In the genomic region with DNA sequence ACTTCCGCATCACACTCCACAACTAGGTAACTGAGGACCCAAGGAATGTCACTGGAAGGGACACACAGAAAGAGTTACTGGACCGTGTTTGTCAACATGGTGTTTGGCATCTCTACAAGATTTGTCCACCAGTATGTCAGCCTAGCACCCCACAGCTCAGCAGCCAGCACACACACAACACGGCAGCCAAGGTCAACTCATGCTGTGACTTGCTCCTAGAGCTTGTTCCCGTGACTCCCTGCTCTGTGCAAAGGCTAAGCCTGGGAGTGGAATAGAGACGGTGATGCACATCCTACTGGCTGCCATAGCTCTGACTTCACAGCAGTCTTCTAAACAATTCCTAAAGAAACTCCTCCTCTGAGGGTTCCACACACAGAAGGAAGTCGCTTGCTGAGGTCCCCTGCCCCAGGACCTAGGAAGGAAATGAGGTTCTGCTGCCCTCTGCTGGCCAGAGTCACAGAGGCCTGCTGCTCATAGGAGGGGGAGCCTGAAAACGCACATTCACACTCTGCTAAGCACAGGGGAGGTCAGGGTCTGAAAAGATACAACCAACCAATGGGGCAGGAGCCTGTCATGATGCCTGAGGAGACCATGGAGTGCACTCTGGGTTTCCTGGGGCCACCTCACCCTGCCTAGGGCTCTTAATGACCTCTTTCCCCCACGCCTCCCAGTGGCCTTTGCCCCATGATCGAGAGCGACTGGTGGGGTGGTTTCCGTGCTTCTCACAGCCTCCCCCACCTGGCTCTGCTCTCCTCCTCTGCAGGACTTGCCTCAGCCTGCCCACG, we compare ENCODE assay signal across 7 mouse cellular contexts. TPM values are rescaled to one million over a fixed set of nuclear protein-coding genes. Genes with fewer than 3 reads are reported as not detected.
DNase-seq lines count a peak whose midpoint lies in the region; ATAC-seq and TF ChIP-seq lines count a peak whose summit lies in the region.

No protein-coding gene starts in this region.

- peaks cover 94% of the 10 kb centered on the region for H3K36me3 ChIP-seq in midbrain, embryonic 10.5 days
- peaks cover 37% of the 10 kb centered on the region for H3K36me3 ChIP-seq in small intestine, adult 2 months (ENCODE audit: control insufficient read depth, insufficient read depth, low read length)

- H3K27me3 ChIP-seq in midbrain, embryonic 10.5 days (ENCODE audit: low read depth, poor library complexity, severe bottlenecking): no peaks in the 10 kb centered on the region
- H3K27me3 ChIP-seq in small intestine, adult 2 months (ENCODE audit: control insufficient read depth, insufficient read depth, low read length): no peaks in the 10 kb centered on the region

- peak; percentile 84 for ATAC-seq in common myeloid progenitor, adult 5-6 weeks (replicated peaks; ENCODE audit: low read depth, poor library complexity, severe bottlenecking)

- peak; percentile 86 for DNase-seq in adipocyte (ENCODE audit: low spot score)
- DNase-seq in gastrocnemius, postnatal 10 days: peak; percentile 92
- peak; percentile 81 for DNase-seq in hindlimb bud, embryonic 11.5 days (ENCODE audit: extremely low spot score, low read depth, low spot score)
- peak; percentile 73 to 74 for DNase-seq in left cerebral cortex, postnatal 36 days (ENCODE audit: low spot score in 2 of 2)
- DNase-seq in midbrain, embryonic 10.5 days (ENCODE audit: low spot score): peak; percentile 85

- H3K9me3 ChIP-seq in midbrain, embryonic 10.5 days (replicated peaks): no peaks in the 10 kb centered on the region

- WGBS in midbrain, embryonic 10.5 days: 47% methylated on average over 12 of the region's 12 CpGs
- 30% methylated on average over 12 of the region's 12 CpGs for WGBS in small intestine, adult 2 months

- H3K4me1 ChIP-seq in midbrain, embryonic 10.5 days: peaks cover 22% of the 10 kb centered on the region
- H3K4me1 ChIP-seq in small intestine, adult 2 months (ENCODE audit: control insufficient read depth, insufficient read depth, insufficient read length, low read length): peaks cover 15% of the 10 kb centered on the region; the same call in 1 of the 2 replicates

- intact Hi-C loops in left cerebral cortex, postnatal 36 days (cut with DNase I): loop anchor here (2.0 kb wide), 2 partner anchors 151 to 227 kb away; no protein-coding TSS in a partner anchor

- H3K27ac ChIP-seq in midbrain, embryonic 10.5 days (replicated peaks): no peak overlapping the region
- peak overlapping the region; percentile 50 for H3K27ac ChIP-seq in small intestine, adult 2 months (ENCODE audit: insufficient read depth, low read depth, low read length)

- TF ChIP-seq POLR2A in small intestine, adult 2 months (IDR thresholded peaks at IDR 0.05; ENCODE audit: low read depth, low read length): no peak

- H3K4me3 ChIP-seq in midbrain, embryonic 10.5 days: no peak overlapping the region
- no peak overlapping the region for H3K4me3 ChIP-seq in small intestine, adult 2 months (ENCODE audit: low read depth, low read length)

- peak; percentile 87; the same call in 1 of the 2 replicates for TF ChIP-seq CTCF in small intestine, adult 2 months (IDR thresholded peaks at IDR 0.05; ENCODE audit: extremely low read depth, insufficient read length, insufficient replicate concordance, low read depth, low read length)

RNA-seq across cellular contexts. Expression of gene Fam207a, which starts 6.0 kb away (rescaled TPM):
- 23.1 and 32.5 TPM in 2 replicates for total RNA-seq in common myeloid progenitor, adult 5-6 weeks (2017)
- 10 to 100 TPM in 1 of 2 experiments, 1 to 10 TPM in 1; 9.9 to 10.4 TPM for total RNA-seq in gastrocnemius, postnatal 10 days (2021)
- total RNA-seq in left cerebral cortex, postnatal 36 days (2021): 10 to 100 TPM; 33.7 to 33.8 TPM
- polyA plus RNA-seq in midbrain, embryonic 10.5 days (2016; fragmentation: Nextera tagmentation; extraction: Ambion mirVana): 42.3 and 45.2 TPM in 2 replicates
- 20.4 and 36.4 TPM in 2 replicates for polyA plus RNA-seq in small intestine, adult 2 months (2012; rRNA removed)

RNA-seq across cellular contexts. Expression of gene Itgb2, which starts 20.5 kb away (rescaled TPM):
- 12.4 and 18.4 TPM in 2 replicates for total RNA-seq in common myeloid progenitor, adult 5-6 weeks (2017)
- total RNA-seq in gastrocnemius, postnatal 10 days (2021): 1 to 10 TPM; 2.1 to 4.5 TPM
- 1 to 10 TPM; 2.9 to 3.4 TPM for total RNA-seq in left cerebral cortex, postnatal 36 days (2021)
- 0.84 and 1.2 TPM in 2 replicates for polyA plus RNA-seq in midbrain, embryonic 10.5 days (2016; fragmentation: Nextera tagmentation; extraction: Ambion mirVana)
- polyA plus RNA-seq in small intestine, adult 2 months (2012; rRNA removed): 14.3 and 17.4 TPM in 2 replicates
